8 mouse cellular contexts compared by ENCODE assay signal in genomic region chr6:47175356-47176156, GRCm38 (mm10).
DNase-seq lines count a peak whose midpoint lies in the region; ATAC-seq and TF ChIP-seq lines count a peak whose summit lies in the region.
"Not testable (repeated sequence)": the region's sequence is repeated elsewhere in the genome, so short reads cannot be mapped to it uniquely, and the experiment has no call there.

No protein-coding gene starts in this region.

- H3K4me2 ChIP-seq in forebrain, embryonic 11.5 days (ENCODE audit: low read depth, low read length, severe bottlenecking): peak overlapping the region; percentile 31; the same call in 1 of the 2 replicates
- H3K4me2 ChIP-seq in heart, embryonic 15.5 days: peak overlapping the region; percentile 44

- not testable (repeated sequence) for H3K79me2 ChIP-seq in liver, adult 2 months (ENCODE audit: control insufficient read depth, insufficient read depth, low read length)

- not testable (repeated sequence) for H3K4me3 ChIP-seq in forebrain, embryonic 11.5 days (ENCODE audit: low read depth, low read length); heart, embryonic 15.5 days; liver, adult 2 months (ENCODE audit: insufficient read depth, low read depth, low read length)

- H3K9me3 ChIP-seq in forebrain, embryonic 11.5 days (ENCODE audit: control insufficient read depth, low read length); heart, embryonic 15.5 days (replicated peaks): not testable (repeated sequence)

- 20% methylated on average over 10 of the region's 10 CpGs for WGBS in forebrain, embryonic 11.5 days
- WGBS in heart, embryonic 15.5 days: 27% methylated on average over 10 of the region's 10 CpGs
- 33% methylated on average over 10 of the region's 10 CpGs for WGBS in liver, adult 2 months

- H3K4me1 ChIP-seq in forebrain, embryonic 11.5 days (replicated peaks; ENCODE audit: control insufficient read depth, insufficient read depth, low read length); heart, embryonic 15.5 days (replicated peaks); liver, adult 2 months (ENCODE audit: control insufficient read depth, insufficient read depth, low read length): not testable (repeated sequence)

- DNase-seq in Muller cell, postnatal 12 days (ENCODE audit: inconsistent ontology term): peak; percentile 81
- peak; percentile 77 for DNase-seq in cerebellum, adult 9-10 months
- peak; percentile 53 for DNase-seq in forebrain, embryonic 11.5 days (ENCODE audit: low spot score)
- peak; percentile 29 for DNase-seq in kidney, adult 9 months
- DNase-seq in liver, adult 2 months (ENCODE audit: extremely low read depth, low read depth, low spot score): peak; percentile 27
- peak; percentile 67 for DNase-seq in mesoderm, embryonic 11.5 days (ENCODE audit: low read depth, low spot score)
- peak; percentile 15 for DNase-seq in right cerebral cortex, adult 18-20 months

- H3K27me3 ChIP-seq in forebrain, embryonic 11.5 days (ENCODE audit: control insufficient read depth, insufficient read depth, low read length); heart, embryonic 15.5 days; liver, adult 2 months (ENCODE audit: control insufficient read depth, insufficient read depth, low read length): not testable (repeated sequence)

- TF ChIP-seq POLR2A in liver, adult 2 months (IDR thresholded peaks at IDR 0.05; ENCODE audit: extremely low read depth, insufficient read depth, low read length): not testable (repeated sequence)

- not testable (repeated sequence) for H3K27ac ChIP-seq in forebrain, embryonic 11.5 days (ENCODE audit: low read depth, low read length); heart, embryonic 15.5 days; liver, adult 2 months (replicated peaks; ENCODE audit: insufficient read depth, low read depth, low read length)

- peak; percentile 81 for ATAC-seq in forebrain, embryonic 11.5 days (replicated peaks; ENCODE audit: low FRiP score)
- ATAC-seq in heart, embryonic 15.5 days (replicated peaks; ENCODE audit: insufficient number of reproducible peaks, insufficient read depth, low FRiP score, low read depth): not testable (repeated sequence)

- TF ChIP-seq CTCF in liver, adult 2 months (IDR thresholded peaks at IDR 0.05; ENCODE audit: low read depth, low read length): peak; percentile 32; the same call in 1 of the 2 replicates

- H3K9ac ChIP-seq in forebrain, embryonic 11.5 days (ENCODE audit: low read length); heart, embryonic 15.5 days; liver, adult 2 months (ENCODE audit: low read depth, low read length): not testable (repeated sequence)

- not testable (repeated sequence) for H3K36me3 ChIP-seq in forebrain, embryonic 11.5 days (ENCODE audit: control insufficient read depth, insufficient read depth, low read length); heart, embryonic 15.5 days; liver, adult 2 months (ENCODE audit: control insufficient read depth, insufficient read depth, low read length)

Comparison
In these comparisons a context has a peak if more than half of its experiments do, and no peak if none do; other contexts are left out.
1. DNase-seq: peak in every context shown above with its lines; median percentile 81 in Muller cell, postnatal 12 days; 77 in cerebellum, adult 9-10 months; 67 in mesoderm, embryonic 11.5 days; 53 in forebrain, embryonic 11.5 days; 29 in kidney, adult 9 months; 27 in liver, adult 2 months; 15 in right cerebral cortex, adult 18-20 months.